In genomic region chr17:71037188-71037587, GRCm38 (mm10) we compare ENCODE assay signal across 20 mouse cellular contexts.
"Had no signal": no experiment of that assay in that cellular context is flagged by ENCODE, and none has a peak within 500 bp of the region (broad histone marks: within the 10 kb centered on the region; RNA-seq: fewer than 3 reads in every experiment).

No protein-coding gene starts in this region.

- H3K36me3 ChIP-seq: midbrain, embryonic 10.5 days; midbrain, embryonic 12.5 days; neural tube, embryonic 13.5 days; neural tube, embryonic 15.5 days; stomach, embryonic 15.5 days had no signal

- H3K4me2 ChIP-seq: lung, embryonic 14.5 days; midbrain, embryonic 12.5 days; neural tube, embryonic 13.5 days; neural tube, embryonic 15.5 days; stomach, embryonic 15.5 days had no signal

- H3K27ac ChIP-seq: liver, embryonic 14.5 days; midbrain, embryonic 10.5 days; midbrain, embryonic 12.5 days; neural tube, embryonic 13.5 days; neural tube, embryonic 15.5 days; stomach, embryonic 15.5 days had no signal

- H3K4me3 ChIP-seq: midbrain, embryonic 10.5 days; midbrain, embryonic 12.5 days; myocyte; neural tube, embryonic 13.5 days; neural tube, embryonic 15.5 days; stomach, embryonic 15.5 days had no signal

- H3K27me3 ChIP-seq: neural tube, embryonic 13.5 days; neural tube, embryonic 15.5 days; stomach, embryonic 15.5 days had no signal

- DNase-seq: lung, adult 18-20 months; lung, embryonic 14.5 days; lung, postnatal 14 days; lung, postnatal 4 days; midbrain, embryonic 14.5 days; retina, postnatal 1 day; right cerebral cortex, adult 18-20 months; right cerebral cortex, postnatal 25 days; right cerebral cortex, postnatal 4 days; thymus, adult 18-20 months; thymus, postnatal 14 days; thymus, postnatal 36 days had no signal

- H3K9ac ChIP-seq: liver, embryonic 14.5 days; lung, embryonic 14.5 days; midbrain, embryonic 12.5 days; neural tube, embryonic 13.5 days; neural tube, embryonic 15.5 days; stomach, embryonic 15.5 days had no signal

- H3K9me3 ChIP-seq: midbrain, embryonic 10.5 days; midbrain, embryonic 12.5 days; neural tube, embryonic 13.5 days; neural tube, embryonic 15.5 days; stomach, embryonic 15.5 days had no signal

- ATAC-seq: midbrain, embryonic 16.5 days had no signal

- H3K4me1 ChIP-seq: stomach, embryonic 15.5 days had no signal
